Mouse (Mus musculus) layer of hippocampus, postnatal 14 days (tissue): ENCODE results near the gene Spata7. TPM values are rescaled to one million over a fixed set of nuclear protein-coding genes. Genes with fewer than 3 reads are reported as not detected.

ENCODE experiments used
- total RNA-seq, 2 experiments: library from RNA; stranded (reverse); gene quantifications; 2 replicates each; pipeline ENCODE4 v1.2.3; 2021

Gene Spata7
- total RNA-seq, 2 experiments from 2014 or later: 27.6 to 29.0 TPM

Other genes with a start within 250 kb of the Spata7 start
- gene Kcnk10, start 49.8 kb upstream of the Spata7 start, total RNA-seq: 10 to 100 TPM; 27.8 to 28.5 TPM
- gene Ptpn21, start 109.2 kb downstream of the Spata7 start, total RNA-seq: 1 to 10 TPM; 6.9 to 7.6 TPM
- 10 to 100 TPM; 94.8 to 95.8 TPM for gene Zc3h14, start 118.8 kb downstream of the Spata7 start, total RNA-seq